Mouse (Mus musculus): Measurements from ENCODE around the gene Pik3r6.

The Pik3r6 gene

GRCm38 (mm10) chr11:68583906-68584480, 81.2 kb downstream of the Pik3r6 start:
- no peak for DNase-seq (ENCODE audit: low spot score in 2 of 2)

GRCm38 (mm10) chr11:68585890-68586289, 83.1 kb downstream of the Pik3r6 start:
- peak in 1 of 2 experiments; percentile 35 for DNase-seq (ENCODE audit: low spot score in 2 of 2)

DNA sequence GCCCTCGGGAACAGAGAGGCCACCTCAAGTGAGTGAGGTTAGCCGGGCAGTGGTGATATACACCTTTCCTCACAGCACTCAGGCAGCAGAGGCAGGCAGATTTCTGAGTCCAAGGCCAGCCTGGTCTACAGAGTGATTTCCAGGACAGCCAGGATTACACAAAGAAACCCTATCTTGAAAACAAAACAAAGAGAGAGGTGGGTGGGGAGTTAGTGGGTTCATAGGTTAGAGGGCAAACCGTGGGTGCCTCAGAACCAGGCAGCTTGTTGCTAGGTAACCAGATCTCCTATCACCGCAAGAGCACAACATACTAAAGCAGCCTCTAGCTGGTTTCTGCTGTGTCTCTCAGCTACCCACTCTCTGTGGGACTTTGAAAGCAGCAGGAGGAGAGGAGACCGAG, 83.9 kb downstream of the Pik3r6 start, which contains the start of gene Ccdc42:
Gene Ccdc42, plus strand, starts transcription at position 301 of the 400 bp plus-strand sequence.
- no peak for DNase-seq (ENCODE audit: low spot score in 2 of 2)

GRCm38 (mm10) chr11:68589055-68589809, 86.4 kb downstream of the Pik3r6 start:
- peak; percentile 50 to 83 for DNase-seq (ENCODE audit: low spot score in 2 of 2)

GRCm38 (mm10) chr11:68591708-68592107, 88.9 kb downstream of the Pik3r6 start:
- DNase-seq (ENCODE audit: low spot score in 2 of 2): no peak

- DNase-seq (ENCODE audit: low spot score in 2 of 2): no peak
Measured at GRCm38 (mm10) chr11:68593247-68593646, 90.4 kb downstream of the Pik3r6 start.

DNA sequence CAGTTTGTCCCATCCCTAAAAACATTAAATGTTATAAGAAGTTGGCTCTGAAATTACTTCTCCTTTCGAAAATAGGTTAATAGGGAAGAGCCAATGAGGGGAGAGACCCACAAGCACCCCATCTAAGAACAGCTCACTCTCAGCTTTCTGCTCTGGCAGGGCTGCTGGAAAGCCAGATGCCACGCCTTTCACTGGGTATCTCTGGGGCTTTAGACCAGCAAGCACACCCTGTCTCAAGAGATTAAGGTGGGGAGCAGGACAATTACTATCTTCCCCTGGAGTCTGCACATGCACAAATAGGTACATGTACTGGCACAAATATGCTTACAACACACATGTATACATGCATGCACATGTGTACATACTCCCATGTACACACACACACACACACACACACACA, 95.1 kb downstream of the Pik3r6 start:
- no peak for DNase-seq (ENCODE audit: low spot score in 2 of 2)

GRCm38 (mm10) chr11:68600551-68601021, 97.8 kb downstream of the Pik3r6 start:
- no peak for DNase-seq (ENCODE audit: low spot score in 2 of 2)

DNA sequence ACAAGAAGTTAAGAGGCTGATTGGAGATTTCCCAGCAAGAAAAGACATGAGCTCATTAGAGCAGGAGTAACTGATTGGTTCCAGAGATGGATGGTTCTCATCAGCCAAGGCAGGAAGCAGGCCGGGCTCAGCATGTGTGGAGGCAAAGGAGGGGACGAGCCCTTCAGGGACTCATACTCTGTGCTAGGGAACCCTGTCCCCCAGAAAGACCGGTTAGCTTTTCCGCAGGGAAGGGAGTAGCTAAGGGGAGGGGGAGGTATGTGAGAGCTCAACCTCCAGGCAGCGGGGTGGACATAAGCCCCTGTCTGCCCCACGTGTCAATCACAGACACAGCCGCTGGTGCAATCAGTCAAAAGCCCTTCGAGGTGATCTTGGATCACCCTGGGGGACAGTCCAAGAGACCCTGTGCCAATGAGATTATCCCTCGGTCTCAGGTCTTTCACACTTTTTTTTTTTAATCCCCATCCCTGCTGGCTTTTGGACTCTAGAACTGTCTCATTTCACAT, 98.7 kb downstream of the Pik3r6 start:
- no peak for DNase-seq (ENCODE audit: low spot score in 2 of 2)

Measured in spleen, postnatal 10 days (tissue).